Mouse (Mus musculus) heart, postnatal 0 days (tissue): ENCODE measurements at regions not wholly inside any gene's neighbourhood (a gene's known extent, or its start where the extent isn't known, plus 50 kb on each side); places are given as distances from the start of the nearest gene placed in this dataset.
A peak's percentile ranks its signal among the peaks of the same experiment; 100 is the strongest.
"Not testable (repeated sequence)": the region's sequence is repeated elsewhere in the genome, so short reads cannot be mapped to it uniquely, and the experiment has no call there.

ENCODE experiments used
- ATAC-seq: fragments of 200-750 bp; cut with Nextera tagmentation; 2 replicates; pipeline ENCODE4 v1.8.0; 2017; ENCODE audit warnings: low read depth, moderate number of reproducible peaks, moderate library complexity; ENCODE audit not compliant: insufficient read depth
- DNase-seq: peaks from one replicate; pipeline ENCODE4 v3.0.0-alpha.2; 2016; ENCODE audit warnings: low spot score
- H3K27ac ChIP-seq: fragments of 300-500 bp; sonication (generic); 2 replicates; pipeline ENCODE4 v1.5.1; 2014; ENCODE audit warnings: low read depth, mild to moderate bottlenecking
- H3K27me3 ChIP-seq: fragments of 300-500 bp; sonication (generic); 2 replicates; pipeline ENCODE4 v1.6.1; 2014; ENCODE audit warnings: low read length, mixed read lengths; ENCODE audit not compliant: control insufficient read depth, insufficient read depth
- H3K36me3 ChIP-seq: fragments of 300-500 bp; sonication (generic); replicated peaks from 2 replicates; pipeline ENCODE4 v1.6.1; 2014; ENCODE audit warnings: low read length, mixed read lengths; ENCODE audit not compliant: control insufficient read depth, insufficient read depth
- H3K4me1 ChIP-seq: fragments of 300-500 bp; sonication (generic); 2 replicates; pipeline ENCODE4 v1.6.1; 2014; ENCODE audit warnings: antibody characterized with exemption; ENCODE audit not compliant: control insufficient read depth, insufficient read depth
- H3K4me2 ChIP-seq: fragments of 300-500 bp; sonication (generic); 2 replicates; pipeline ENCODE4 v1.6.1; 2014; ENCODE audit warnings: low read depth, mild to moderate bottlenecking, low read length, moderate library complexity
- H3K4me3 ChIP-seq: fragments of 300-500 bp; sonication (generic); 2 replicates; pipeline ENCODE4 v1.5.1; 2014; ENCODE audit warnings: low read depth, low read length
- H3K9ac ChIP-seq: fragments of 300-500 bp; sonication (generic); replicated peaks from 2 replicates; pipeline ENCODE4 v1.6.1; 2014; ENCODE audit warnings: low read depth, low read length, mixed read lengths
- H3K9me3 ChIP-seq: fragments of 300-500 bp; sonication (generic); replicated peaks from 2 replicates; pipeline ENCODE4 v1.6.1; 2016; ENCODE audit warnings: low read length; ENCODE audit not compliant: control insufficient read depth
- CTCF ChIP-seq: IDR thresholded peaks from 2 replicates; pipeline ENCODE4 v1.5.1; 2016; ENCODE audit warnings: antibody characterized with exemption, control low read depth, low read depth
- EP300 ChIP-seq: IDR thresholded peaks from 2 replicates; pipeline ENCODE4 v1.6.1; 2016; ENCODE audit warnings: antibody characterized with exemption, low read depth
- WGBS: fragments of 180-500 bp; shearing (Covaris S2); extraction: QIAGEN DNeasy Blood & Tissue Kit; methylation state at CpG from one replicate; pipeline ENCODE4 v1.1.7; 2014; 5-methylcytosine and 5-hydroxymethylcytosine counted together

DNA sequence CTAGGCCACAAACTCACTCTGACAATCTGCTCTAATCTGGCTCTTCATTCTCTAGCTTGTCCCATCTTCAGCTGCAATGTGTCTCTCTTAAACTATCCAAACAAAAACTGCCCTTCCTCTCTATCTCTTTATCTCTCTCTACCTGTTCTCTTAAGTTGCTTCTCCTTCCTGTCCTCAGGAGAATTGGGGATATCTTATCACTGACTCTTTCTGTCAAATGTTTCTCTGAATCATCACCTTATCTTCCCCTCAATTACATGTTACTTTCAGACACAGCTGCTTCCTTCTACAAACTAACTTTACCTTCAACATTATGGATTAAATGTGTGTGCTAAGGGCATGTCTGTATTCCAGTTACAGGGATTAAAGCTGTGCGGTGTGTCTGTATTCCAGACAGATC is 671.4 kb downstream of the Pla2g4a start:
- no peak for DNase-seq
- 90% methylated on average over 1 of the region's 1 CpGs for WGBS
- H3K9me3 ChIP-seq: no peaks in the 10 kb centered on the region
- no peak overlapping the region for H3K27ac ChIP-seq
- no peak overlapping the region for H3K4me3 ChIP-seq
- H3K9ac ChIP-seq: no peak overlapping the region
- H3K36me3 ChIP-seq: no peaks in the 10 kb centered on the region
- H3K4me2 ChIP-seq: no peak overlapping the region
- no peaks in the 10 kb centered on the region for H3K27me3 ChIP-seq
- no peaks in the 10 kb centered on the region for H3K4me1 ChIP-seq
- no peak for ATAC-seq
- TF ChIP-seq CTCF (no peak), EP300 (no peak)

DNA sequence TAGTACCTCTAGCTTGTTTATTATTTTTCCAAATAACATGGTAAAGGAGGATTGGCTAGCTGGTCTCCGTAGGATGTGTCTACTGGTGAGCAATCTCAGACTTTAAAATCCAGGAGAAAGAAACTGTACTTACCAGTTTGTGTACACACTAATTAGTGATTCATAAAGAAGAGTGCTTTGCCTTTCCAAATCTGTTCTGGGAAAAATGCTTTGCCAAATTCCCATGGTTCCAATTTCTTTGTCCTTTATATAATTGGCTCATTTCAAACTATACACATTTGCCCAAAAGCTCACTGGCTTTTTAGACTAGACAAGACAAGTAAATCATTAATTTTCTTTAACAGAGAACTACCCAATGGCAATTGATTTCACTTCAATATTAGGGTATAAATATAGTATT is 686.2 kb downstream of the Pla2g4a start:
- Histone ChIP-seq H3K9ac (no peak overlapping the region), H3K4me3 (no peak overlapping the region), H3K4me1 (no peaks in the 10 kb centered on the region), H3K9me3 (no peaks in the 10 kb centered on the region), H3K4me2 (no peak overlapping the region), H3K36me3 (no peaks in the 10 kb centered on the region), H3K27ac (no peak overlapping the region), H3K27me3 (no peaks in the 10 kb centered on the region)
- WGBS: 84% methylated on average over 1 of the region's 1 CpGs
- TF ChIP-seq CTCF (no peak), EP300 (no peak)
- ATAC-seq (no peak), DNase-seq (no peak)

DNA sequence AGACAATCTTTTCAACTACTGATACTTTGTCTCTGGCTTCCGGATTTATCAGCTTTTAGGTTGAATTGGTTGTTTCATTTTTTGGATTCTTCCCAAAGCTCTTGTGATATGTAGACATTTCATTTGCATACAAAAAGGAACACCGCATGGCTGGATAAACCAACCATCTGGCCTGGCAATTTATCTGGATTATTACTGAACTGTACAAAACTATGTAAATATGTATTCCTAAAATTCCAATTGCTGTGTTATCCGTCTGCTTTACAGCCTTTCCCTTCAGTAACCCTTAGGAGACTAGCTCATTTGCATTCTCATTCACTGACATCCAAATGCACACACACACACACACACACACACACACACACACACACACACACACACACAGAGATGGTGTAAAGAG is 704.2 kb downstream of the Pla2g4a start:
- Histone ChIP-seq H3K27ac (no peak overlapping the region), H3K4me2 (no peak overlapping the region), H3K27me3 (no peaks in the 10 kb centered on the region), H3K4me3 (no peak overlapping the region), H3K9ac (no peak overlapping the region), H3K9me3 (no peaks in the 10 kb centered on the region), H3K4me1 (no peaks in the 10 kb centered on the region), H3K36me3 (no peaks in the 10 kb centered on the region)
- ATAC-seq (no peak), DNase-seq (no peak)
- 74% methylated on average over 3 of the region's 3 CpGs for WGBS
- no peak for TF ChIP-seq EP300
- no peak for TF ChIP-seq CTCF

DNA sequence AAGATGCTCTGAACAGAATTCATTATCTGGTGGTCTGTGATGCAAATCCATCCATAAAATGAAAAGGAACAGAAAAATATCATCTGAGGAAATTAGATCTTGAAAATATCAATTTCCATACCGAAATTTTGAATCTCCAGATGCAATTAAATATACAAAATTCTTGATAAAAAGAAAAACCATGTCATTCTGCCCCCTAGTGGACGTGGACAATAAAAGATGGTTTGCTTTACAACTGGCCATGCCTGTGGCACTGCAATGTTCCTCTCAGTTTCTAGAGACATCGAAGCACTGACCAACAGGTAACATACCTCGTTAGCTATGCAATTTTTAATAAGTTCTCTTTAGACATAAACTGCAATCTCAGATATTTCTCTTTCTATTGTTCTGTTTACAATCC is 706.9 kb downstream of the Pla2g4a start:
- WGBS: 37% methylated on average over 4 of the region's 4 CpGs
- DNase-seq (no peak), ATAC-seq (no peak)
- Histone ChIP-seq H3K9ac (no peak overlapping the region), H3K4me1 (no peaks in the 10 kb centered on the region), H3K36me3 (no peaks in the 10 kb centered on the region), H3K4me2 (no peak overlapping the region), H3K4me3 (no peak overlapping the region), H3K27me3 (no peaks in the 10 kb centered on the region), H3K9me3 (no peaks in the 10 kb centered on the region), H3K27ac (no peak overlapping the region)
- TF ChIP-seq CTCF (peak; percentile 37), EP300 (no peak)

DNA sequence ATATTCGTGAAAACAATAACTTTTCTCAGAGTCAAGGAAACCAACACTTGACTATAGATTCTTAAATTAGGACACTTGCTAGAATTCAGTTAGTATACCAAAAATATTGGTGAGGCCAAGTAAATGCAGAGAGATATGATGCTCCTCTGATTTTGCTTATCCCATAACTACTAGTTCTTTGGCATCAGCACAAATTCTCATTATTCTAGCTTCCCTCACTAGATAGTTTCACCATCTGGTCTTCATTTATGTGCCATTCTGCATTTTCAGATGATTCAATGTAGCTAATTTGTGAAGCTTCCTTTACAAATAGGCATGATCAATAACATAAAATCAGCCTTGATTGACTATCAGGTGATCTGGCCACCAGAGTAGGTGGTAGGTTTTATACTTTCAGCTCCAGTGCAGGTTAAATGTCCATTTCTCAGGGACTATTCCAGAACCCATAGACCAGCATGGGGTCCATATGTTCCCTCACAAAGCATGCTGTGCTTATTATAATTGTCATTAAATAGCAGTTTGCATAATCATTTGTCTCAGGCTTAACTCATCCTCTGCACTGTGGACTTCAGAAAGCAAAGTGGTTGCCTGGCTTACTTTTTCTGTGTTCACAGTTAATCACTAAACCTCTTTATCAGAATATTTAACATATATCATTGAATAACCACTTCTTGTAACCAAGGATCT is 722.6 kb downstream of the Pla2g4a start:
- ATAC-seq (no peak), DNase-seq (no peak)
- Histone ChIP-seq H3K9ac (no peak overlapping the region), H3K27me3 (no peaks in the 10 kb centered on the region), H3K4me1 (no peaks in the 10 kb centered on the region), H3K27ac (no peak overlapping the region), H3K36me3 (no peaks in the 10 kb centered on the region), H3K9me3 (no peaks in the 10 kb centered on the region), H3K4me2 (no peak overlapping the region), H3K4me3 (no peak overlapping the region)
- WGBS: 45% methylated on average over 1 of the region's 1 CpGs
- TF ChIP-seq EP300 (no peak), CTCF (no peak)

DNA sequence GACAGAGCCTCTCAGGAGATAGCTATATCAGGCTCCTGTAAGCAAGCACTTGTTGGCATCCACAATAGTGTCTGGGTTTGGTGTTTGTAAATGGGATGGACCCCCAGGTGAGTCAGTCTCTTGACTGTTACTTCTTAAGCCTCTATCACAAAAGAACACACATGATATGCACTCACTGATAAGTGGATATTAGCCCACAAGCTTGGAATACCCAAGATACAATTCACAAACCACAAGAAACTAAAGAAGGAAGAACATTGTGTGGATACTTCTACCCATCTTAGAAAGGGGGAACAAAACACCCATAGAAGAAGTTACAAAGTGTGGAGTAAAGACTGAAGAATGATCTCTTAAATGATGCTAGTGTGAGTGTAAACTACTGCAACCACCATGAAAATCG is 733.9 kb downstream of the Pla2g4a start:
- H3K4me2 ChIP-seq, H3K36me3 ChIP-seq, ATAC-seq, H3K9me3 ChIP-seq, H3K4me3 ChIP-seq, H3K9ac ChIP-seq, DNase-seq, H3K4me1 ChIP-seq, H3K27me3 ChIP-seq, H3K27ac ChIP-seq: not testable (repeated sequence)
- 84% methylated on average over 1 of the region's 1 CpGs for WGBS
